Mouse (Mus musculus) brain, embryonic 14.5 days (tissue): ENCODE data around the gene Ccdc125.

ENCODE experiments used
- CTCF ChIP-seq: fragments of 200-500 bp; IDR thresholded peaks from 2 replicates; pipeline ENCODE4 v1.5.1; 2012; ENCODE audit warnings: inconsistent platforms, mild to moderate bottlenecking, moderate library complexity, borderline replicate concordance; ENCODE audit not compliant: insufficient read depth, insufficient read length; ENCODE audit errors: extremely low read depth
- POLR2A ChIP-seq: fragments of 200-500 bp; IDR thresholded peaks from 2 replicates; pipeline ENCODE4 v1.6.1; 2012; ENCODE audit warnings: mild to moderate bottlenecking, inconsistent platforms, borderline replicate concordance; ENCODE audit not compliant: poor library complexity, insufficient read depth, insufficient read length, severe bottlenecking; ENCODE audit errors: extremely low read depth

DNA sequence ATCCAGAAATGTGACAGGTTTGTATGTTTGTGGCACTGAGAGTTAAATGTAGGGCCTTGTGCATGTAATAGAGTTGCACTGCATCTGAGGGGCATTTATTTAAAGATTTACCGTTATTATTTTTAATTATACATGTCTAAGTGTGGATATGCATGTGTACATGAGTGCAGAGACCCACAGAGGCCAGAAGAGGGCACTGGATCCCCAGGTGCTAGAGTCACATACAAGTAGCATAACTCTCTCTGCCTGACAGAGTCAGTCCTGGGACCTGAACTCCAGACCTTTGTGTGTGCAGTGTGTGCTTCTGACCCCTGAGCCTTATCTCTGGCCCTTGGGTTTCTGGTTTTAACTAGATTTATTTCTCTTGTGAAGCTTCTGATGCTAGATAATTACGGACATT is 14.8 kb downstream of the Ccdc125 start:
- TF ChIP-seq POLR2A (no peak), CTCF (peak; percentile 25; the same call in 1 of the 2 replicates)
